Mouse (Mus musculus): ENCODE data around the gene Gfpt2. TPM values are rescaled to one million over a fixed set of nuclear protein-coding genes. Genes with fewer than 3 reads are reported as not detected.
"Not testable (repeated sequence)": the region's sequence is repeated elsewhere in the genome, so short reads cannot be mapped to it uniquely, and the experiment has no call there.

Gfpt2 gene
- total and polyA plus RNA-seq, 2 experiments, result 0.20 to 0.28 TPM

DNA sequence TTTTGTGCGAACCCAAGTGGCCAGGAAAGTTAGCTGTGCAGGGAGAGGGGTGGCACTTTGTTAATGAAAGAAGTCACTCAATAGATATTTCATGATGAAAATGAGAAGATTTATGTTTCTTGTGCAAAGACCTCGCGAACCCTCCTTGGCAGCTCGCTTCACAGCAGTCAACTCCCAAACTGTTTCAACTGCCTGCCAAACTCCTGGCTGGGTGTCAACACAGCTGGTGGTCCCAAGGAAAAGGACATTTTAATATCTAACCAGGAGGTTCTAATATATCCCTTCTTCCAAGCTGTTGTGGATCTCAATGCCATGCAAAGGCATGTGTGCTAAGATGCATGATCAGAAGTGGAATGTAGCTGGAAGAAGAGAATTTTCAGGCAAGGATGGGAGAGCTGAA, 7.5 kb downstream of the Gfpt2 start:
- Histone ChIP-seq H3K27ac (replicated peaks; ENCODE audit: insufficient read depth, low read depth, low read length) (no peak overlapping the region), H3K27me3 (ENCODE audit: control insufficient read depth, insufficient read depth, low read length) (no peaks in the 10 kb centered on the region), H3K36me3 (ENCODE audit: control insufficient read depth, insufficient read depth, low read length) (no peaks in the 10 kb centered on the region), H3K79me2 (ENCODE audit: control insufficient read depth, insufficient read depth, low read length) (no peaks in the 10 kb centered on the region), H3K4me3 (ENCODE audit: insufficient read depth, low read depth, low read length) (no peak overlapping the region), H3K4me1 (ENCODE audit: control insufficient read depth, insufficient read depth, low read length) (no peaks in the 10 kb centered on the region), H3K9ac (ENCODE audit: low read depth, low read length) (no peak overlapping the region)
- TF ChIP-seq POLR2A (IDR thresholded peaks at IDR 0.05; ENCODE audit: extremely low read depth, insufficient read depth, low read length), result no peak
- TF ChIP-seq CTCF (IDR thresholded peaks at IDR 0.05; ENCODE audit: low read depth, low read length), result no peak
- no peak for DNase-seq (ENCODE audit: extremely low read depth, low read depth, low spot score)
- WGBS, result 86% methylated on average over 4 of the region's 4 CpGs

DNA sequence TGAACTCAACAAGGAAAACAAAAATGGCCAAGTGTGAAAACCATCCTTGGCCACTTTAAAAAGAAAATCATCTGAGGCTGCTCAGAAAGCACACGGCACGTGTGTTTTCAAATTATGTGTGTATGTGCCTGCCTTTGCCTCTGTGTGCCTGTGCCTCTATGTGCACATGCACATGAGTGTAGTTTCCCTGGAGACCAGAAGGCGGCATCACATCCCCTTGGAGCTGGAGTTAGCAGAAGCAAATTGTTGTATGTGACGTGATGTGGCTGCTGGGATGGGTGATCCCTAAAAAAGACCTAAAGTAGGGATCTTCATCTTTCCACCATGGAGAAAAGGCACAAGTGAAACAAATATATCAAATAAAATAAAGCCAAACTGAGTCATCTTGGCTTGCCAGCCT, 9.8 kb downstream of the Gfpt2 start:
- H3K4me1 ChIP-seq (ENCODE audit: control insufficient read depth, insufficient read depth, low read length), result no peaks in the 10 kb centered on the region

DNA sequence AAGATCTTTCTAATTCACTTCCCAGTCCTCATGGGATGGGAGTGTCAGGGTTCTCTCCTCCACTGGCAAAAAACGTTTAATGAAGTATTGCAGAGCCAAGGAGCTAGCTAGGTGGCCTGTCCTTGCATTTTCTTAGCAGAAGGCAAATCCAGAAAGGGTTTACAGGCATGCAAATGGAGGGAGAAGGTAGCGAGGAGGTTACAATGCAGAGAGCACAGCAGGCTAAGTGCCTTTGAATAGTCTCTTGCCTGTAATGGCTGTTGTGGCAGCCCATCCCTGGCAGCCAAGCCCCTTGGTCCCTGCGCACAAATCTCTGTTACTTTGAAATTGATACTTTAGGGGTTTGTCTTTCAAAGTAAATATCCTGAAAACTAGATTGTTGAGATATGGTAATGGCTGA, 12.2 kb downstream of the Gfpt2 start:
- no peak overlapping the region for H3K9ac ChIP-seq (ENCODE audit: low read depth, low read length)
- H3K36me3 ChIP-seq (ENCODE audit: control insufficient read depth, insufficient read depth, low read length), result no peaks in the 10 kb centered on the region
- no peaks in the 10 kb centered on the region for H3K27me3 ChIP-seq (ENCODE audit: control insufficient read depth, insufficient read depth, low read length)
- 68% methylated on average over 3 of the region's 3 CpGs for WGBS
- H3K4me1 ChIP-seq (ENCODE audit: control insufficient read depth, insufficient read depth, low read length), result no peaks in the 10 kb centered on the region
- DNase-seq (ENCODE audit: extremely low read depth, low read depth, low spot score), result no peak
- H3K79me2 ChIP-seq (ENCODE audit: control insufficient read depth, insufficient read depth, low read length), result no peaks in the 10 kb centered on the region
- H3K4me3 ChIP-seq (ENCODE audit: insufficient read depth, low read depth, low read length), result no peak overlapping the region
- TF ChIP-seq POLR2A (IDR thresholded peaks at IDR 0.05; ENCODE audit: extremely low read depth, insufficient read depth, low read length) (no peak), CTCF (IDR thresholded peaks at IDR 0.05; ENCODE audit: low read depth, low read length) (no peak)
- H3K27ac ChIP-seq (replicated peaks; ENCODE audit: insufficient read depth, low read depth, low read length), result no peak overlapping the region

More for the DNA sequence above, 9.8 kb downstream of the Gfpt2 start:
- no peak for DNase-seq (ENCODE audit: extremely low read depth, low read depth, low spot score)
- no peaks in the 10 kb centered on the region for H3K27me3 ChIP-seq (ENCODE audit: control insufficient read depth, insufficient read depth, low read length)
- H3K36me3 ChIP-seq (ENCODE audit: control insufficient read depth, insufficient read depth, low read length), result no peaks in the 10 kb centered on the region
- no peak overlapping the region for H3K27ac ChIP-seq (replicated peaks; ENCODE audit: insufficient read depth, low read depth, low read length)
- no peak overlapping the region for H3K4me3 ChIP-seq (ENCODE audit: insufficient read depth, low read depth, low read length)
- no peak overlapping the region for H3K9ac ChIP-seq (ENCODE audit: low read depth, low read length)
- no peaks in the 10 kb centered on the region for H3K79me2 ChIP-seq (ENCODE audit: control insufficient read depth, insufficient read depth, low read length)
- WGBS, result 95% methylated on average over 4 of the region's 4 CpGs
- TF ChIP-seq POLR2A (IDR thresholded peaks at IDR 0.05; ENCODE audit: extremely low read depth, insufficient read depth, low read length) (no peak), CTCF (IDR thresholded peaks at IDR 0.05; ENCODE audit: low read depth, low read length) (no peak)

DNA sequence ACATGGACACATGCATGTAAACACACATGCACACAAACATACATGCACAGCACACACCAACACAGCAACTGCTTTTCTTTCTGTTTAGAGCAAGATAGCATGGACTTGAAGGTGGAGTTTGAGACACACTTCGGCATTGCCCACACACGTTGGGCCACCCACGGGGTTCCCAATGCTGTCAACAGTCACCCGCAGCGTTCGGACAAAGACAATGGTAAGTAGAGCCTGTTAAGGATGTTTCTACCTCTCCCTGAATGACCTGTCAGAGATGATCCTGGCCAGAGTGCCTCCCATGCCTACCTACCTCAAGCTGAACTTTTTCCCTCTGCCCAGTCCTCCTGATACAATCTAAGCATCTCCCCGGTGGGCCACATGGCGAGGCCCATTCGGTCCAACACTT, 15.0 kb downstream of the Gfpt2 start:
- Histone ChIP-seq H3K9ac (ENCODE audit: low read depth, low read length) (no peak overlapping the region), H3K4me3 (ENCODE audit: insufficient read depth, low read depth, low read length) (no peak overlapping the region), H3K79me2 (ENCODE audit: control insufficient read depth, insufficient read depth, low read length) (no peaks in the 10 kb centered on the region), H3K36me3 (ENCODE audit: control insufficient read depth, insufficient read depth, low read length) (no peaks in the 10 kb centered on the region), H3K27ac (replicated peaks; ENCODE audit: insufficient read depth, low read depth, low read length) (no peak overlapping the region), H3K27me3 (ENCODE audit: control insufficient read depth, insufficient read depth, low read length) (no peaks in the 10 kb centered on the region), H3K4me1 (ENCODE audit: control insufficient read depth, insufficient read depth, low read length) (no peaks in the 10 kb centered on the region)
- WGBS, result 91% methylated on average over 9 of the region's 9 CpGs
- TF ChIP-seq POLR2A (IDR thresholded peaks at IDR 0.05; ENCODE audit: extremely low read depth, insufficient read depth, low read length), result no peak
- no peak for TF ChIP-seq CTCF (IDR thresholded peaks at IDR 0.05; ENCODE audit: low read depth, low read length)
- no peak for DNase-seq (ENCODE audit: extremely low read depth, low read depth, low spot score)

DNA sequence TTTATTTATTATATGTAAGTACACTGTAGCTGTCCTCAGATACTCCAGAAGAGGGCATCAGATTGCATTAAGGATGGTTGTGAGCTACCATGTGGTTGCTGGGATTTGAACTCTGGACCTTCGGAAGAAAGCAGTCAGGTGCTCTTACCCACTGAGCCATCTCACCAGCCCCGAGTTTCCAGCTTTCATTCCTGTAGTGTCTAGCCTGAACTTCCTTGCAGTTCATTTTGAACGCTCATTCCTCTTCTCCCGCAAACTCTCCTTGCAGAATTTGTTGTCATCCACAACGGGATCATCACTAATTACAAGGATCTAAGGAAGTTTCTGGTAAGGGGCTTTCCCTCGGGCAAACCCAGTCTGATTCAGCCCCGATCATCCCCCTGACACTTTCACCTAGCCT, 16.7 kb downstream of the Gfpt2 start:
- WGBS, result 87% methylated on average over 7 of the region's 7 CpGs
- DNase-seq (ENCODE audit: extremely low read depth, low read depth, low spot score); H3K9ac ChIP-seq (ENCODE audit: low read depth, low read length); H3K27me3 ChIP-seq (ENCODE audit: control insufficient read depth, insufficient read depth, low read length); H3K27ac ChIP-seq (replicated peaks; ENCODE audit: insufficient read depth, low read depth, low read length); H3K4me3 ChIP-seq (ENCODE audit: insufficient read depth, low read depth, low read length); H3K36me3 ChIP-seq (ENCODE audit: control insufficient read depth, insufficient read depth, low read length); H3K4me1 ChIP-seq (ENCODE audit: control insufficient read depth, insufficient read depth, low read length); H3K79me2 ChIP-seq (ENCODE audit: control insufficient read depth, insufficient read depth, low read length): not testable (repeated sequence)

DNA sequence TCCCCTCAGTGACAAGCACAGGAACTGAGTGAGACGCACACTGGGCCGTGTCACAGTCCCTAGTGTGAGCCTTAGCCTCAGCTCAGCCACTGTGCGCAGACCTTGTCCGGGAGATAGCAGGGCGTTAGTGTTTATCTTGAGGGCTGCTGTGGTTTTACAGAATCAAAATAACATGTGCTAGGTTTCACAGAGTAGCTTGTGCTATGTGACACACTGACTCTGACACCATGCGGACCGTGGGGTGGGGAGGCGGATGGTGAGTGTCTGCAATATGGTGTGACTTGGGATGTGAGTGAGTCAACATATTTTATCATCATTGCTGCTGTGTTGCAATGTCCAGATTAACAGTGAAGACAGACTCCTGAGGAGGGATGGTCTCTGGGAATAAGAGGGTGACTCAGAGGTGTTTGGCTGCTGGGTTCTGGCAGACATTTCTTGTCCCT, 17.1 kb downstream of the Gfpt2 start:
- Histone ChIP-seq H3K36me3 (ENCODE audit: control insufficient read depth, insufficient read depth, low read length) (no peaks in the 10 kb centered on the region), H3K4me3 (ENCODE audit: insufficient read depth, low read depth, low read length) (no peak overlapping the region), H3K27ac (replicated peaks; ENCODE audit: insufficient read depth, low read depth, low read length) (no peak overlapping the region), H3K4me1 (ENCODE audit: control insufficient read depth, insufficient read depth, low read length) (no peaks in the 10 kb centered on the region), H3K9ac (ENCODE audit: low read depth, low read length) (no peak overlapping the region), H3K79me2 (ENCODE audit: control insufficient read depth, insufficient read depth, low read length) (no peaks in the 10 kb centered on the region), H3K27me3 (ENCODE audit: control insufficient read depth, insufficient read depth, low read length) (no peaks in the 10 kb centered on the region)
- DNase-seq (ENCODE audit: extremely low read depth, low read depth, low spot score), result no peak
- TF ChIP-seq POLR2A (IDR thresholded peaks at IDR 0.05; ENCODE audit: extremely low read depth, insufficient read depth, low read length) (no peak), CTCF (IDR thresholded peaks at IDR 0.05; ENCODE audit: low read depth, low read length) (no peak)
- 75% methylated on average over 8 of the region's 8 CpGs for WGBS
